Mouse (Mus musculus): Measurements from ENCODE around the gene Ccdc81. TPM values are rescaled to one million over a fixed set of nuclear protein-coding genes. Genes with fewer than 3 reads are reported as not detected.
A peak's percentile ranks its signal among the peaks of the same experiment; 100 is the strongest.

Ccdc81 gene
- polyA plus RNA-seq, 1 experiment from 2014 or later: 0.13 TPM

DNA sequence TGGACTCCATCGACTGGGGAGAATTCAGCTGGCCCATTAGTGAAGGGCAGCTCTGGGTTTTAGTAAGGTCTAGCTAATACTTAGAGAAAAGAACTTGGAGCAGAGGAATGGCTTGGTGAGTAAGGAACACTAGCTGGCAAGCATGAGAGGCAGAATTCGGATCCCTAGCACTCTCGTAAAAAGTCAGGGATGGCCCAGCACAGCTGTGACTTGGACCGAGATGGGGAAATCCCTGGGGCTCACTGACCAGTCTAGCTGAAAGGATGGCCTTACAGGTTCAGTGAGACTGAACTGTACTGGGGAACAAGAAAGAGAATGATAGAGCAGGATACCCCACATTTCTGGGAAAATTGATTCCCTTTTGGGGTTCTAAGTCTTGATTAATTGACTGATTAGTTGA, 6.3 kb upstream of the Ccdc81 start:
- no peaks in the 10 kb centered on the region for H3K9me3 ChIP-seq
- no peaks in the 10 kb centered on the region for H3K36me3 ChIP-seq
- peaks cover 13% of the 10 kb centered on the region for H3K4me1 ChIP-seq
- no peak for ATAC-seq (ENCODE audit: low FRiP score, low read depth)
- H3K27ac ChIP-seq: no peak overlapping the region
- peak overlapping the region; percentile 48 for H3K4me2 ChIP-seq (replicated peaks)
- no peak overlapping the region for H3K9ac ChIP-seq
- no peak overlapping the region; the same call in 1 of the 2 replicates for H3K4me3 ChIP-seq
- H3K27me3 ChIP-seq: no peaks in the 10 kb centered on the region
- 46% methylated on average over 4 of the region's 4 CpGs for WGBS

DNA sequence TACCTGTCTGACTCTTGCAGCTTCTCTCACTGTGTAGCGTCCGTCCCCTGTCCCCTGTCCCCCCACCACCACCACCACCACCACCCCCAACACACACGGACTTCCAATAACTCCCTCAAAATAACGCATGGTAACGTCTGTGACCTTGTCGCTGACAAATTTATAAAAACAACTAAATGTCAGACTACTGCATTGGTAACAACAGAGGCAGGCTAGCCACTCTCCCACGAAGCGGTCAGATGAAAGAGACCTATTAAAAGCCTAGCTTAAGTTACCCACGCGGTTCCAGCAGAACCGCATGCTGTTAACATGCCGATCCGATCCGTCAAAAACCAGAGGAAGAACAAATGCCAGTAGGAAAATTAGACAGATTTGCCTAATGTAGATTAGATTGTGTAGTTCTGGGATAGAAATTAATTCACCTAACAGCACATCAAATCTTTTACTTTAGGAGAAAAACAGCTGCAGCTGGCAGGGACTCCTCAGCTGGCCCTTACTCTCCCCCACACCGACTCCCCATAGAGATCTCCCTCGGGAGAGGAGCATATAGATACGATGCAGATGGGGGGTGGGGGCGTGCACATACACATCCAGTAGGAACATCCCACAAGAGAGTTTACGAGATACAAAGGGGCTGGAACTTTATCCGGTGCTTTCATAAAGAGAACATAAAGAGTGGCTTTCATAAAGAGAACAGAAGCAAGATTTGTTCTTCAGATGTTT, 5.6 kb upstream of the Ccdc81 start:
- ATAC-seq (ENCODE audit: low FRiP score, low read depth): peak; percentile 58; the same call in 1 of the 2 replicates
- Histone ChIP-seq H3K27me3 (no peaks in the 10 kb centered on the region), H3K9me3 (no peaks in the 10 kb centered on the region), H3K4me3 (peak overlapping the region; percentile 17; the same call in 1 of the 2 replicates), H3K4me2 (replicated peaks) (peak overlapping the region; percentile 48), H3K36me3 (no peaks in the 10 kb centered on the region), H3K27ac (no peak overlapping the region), H3K9ac (no peak overlapping the region), H3K4me1 (peaks cover 13% of the 10 kb centered on the region)
- WGBS: 41% methylated on average over 20 of the region's 20 CpGs

DNA sequence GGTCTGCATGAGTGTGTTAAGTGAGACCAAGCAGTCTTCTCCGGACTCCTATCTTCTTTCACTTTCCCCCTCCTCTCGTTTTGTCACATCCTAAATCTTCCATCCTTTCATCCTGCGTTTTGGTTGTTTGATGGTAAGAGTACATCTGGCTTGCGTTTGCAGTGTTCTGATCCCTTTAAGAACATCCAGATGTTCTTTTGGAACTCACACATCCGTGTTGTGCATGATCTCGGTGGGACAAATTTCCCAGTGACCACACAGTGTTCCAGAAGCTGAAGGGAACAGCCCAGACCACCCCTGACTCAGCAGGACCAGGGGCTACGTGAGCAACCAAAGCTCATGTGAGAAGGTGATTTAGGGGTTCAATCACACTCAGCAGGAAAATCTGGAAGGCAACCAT, 5.0 kb upstream of the Ccdc81 start:
- no peak overlapping the region for H3K4me3 ChIP-seq
- H3K4me2 ChIP-seq (replicated peaks): peak overlapping the region; percentile 48
- H3K36me3 ChIP-seq: no peaks in the 10 kb centered on the region
- 11% methylated on average over 7 of the region's 7 CpGs for WGBS
- H3K27ac ChIP-seq: no peak overlapping the region
- no peak overlapping the region for H3K9ac ChIP-seq
- peaks cover 16% of the 10 kb centered on the region for H3K4me1 ChIP-seq
- H3K9me3 ChIP-seq: no peaks in the 10 kb centered on the region
- no peaks in the 10 kb centered on the region for H3K27me3 ChIP-seq
- peak; percentile 71 for ATAC-seq (ENCODE audit: low FRiP score, low read depth)

DNA sequence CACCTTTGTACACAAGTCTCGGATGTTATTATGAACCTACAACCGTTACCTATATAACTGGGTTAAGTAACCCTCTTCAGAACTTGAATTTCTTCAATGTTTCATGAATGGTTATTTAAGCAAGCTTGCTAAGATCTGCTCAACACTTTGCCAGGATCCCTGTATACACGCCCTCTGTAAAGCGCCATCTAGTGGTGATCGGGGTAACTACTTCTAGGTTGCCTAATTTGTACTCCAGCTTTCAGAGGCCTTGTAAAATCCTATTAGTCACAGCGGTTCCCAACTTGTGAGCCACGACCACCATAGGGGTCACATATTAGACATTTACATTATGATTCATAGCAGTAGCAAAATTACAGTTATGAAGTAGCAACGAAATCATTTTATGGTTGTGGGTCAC, 4.5 kb upstream of the Ccdc81 start:
- Histone ChIP-seq H3K36me3 (no peaks in the 10 kb centered on the region), H3K4me3 (no peak overlapping the region), H3K27ac (no peak overlapping the region), H3K4me2 (replicated peaks) (peak overlapping the region; percentile 48), H3K27me3 (no peaks in the 10 kb centered on the region), H3K9me3 (no peaks in the 10 kb centered on the region), H3K4me1 (peaks cover 21% of the 10 kb centered on the region), H3K9ac (no peak overlapping the region)
- 15% methylated on average over 8 of the region's 8 CpGs for WGBS
- ATAC-seq (ENCODE audit: low FRiP score, low read depth): peak; percentile 63; the same call in 1 of the 2 replicates

DNA sequence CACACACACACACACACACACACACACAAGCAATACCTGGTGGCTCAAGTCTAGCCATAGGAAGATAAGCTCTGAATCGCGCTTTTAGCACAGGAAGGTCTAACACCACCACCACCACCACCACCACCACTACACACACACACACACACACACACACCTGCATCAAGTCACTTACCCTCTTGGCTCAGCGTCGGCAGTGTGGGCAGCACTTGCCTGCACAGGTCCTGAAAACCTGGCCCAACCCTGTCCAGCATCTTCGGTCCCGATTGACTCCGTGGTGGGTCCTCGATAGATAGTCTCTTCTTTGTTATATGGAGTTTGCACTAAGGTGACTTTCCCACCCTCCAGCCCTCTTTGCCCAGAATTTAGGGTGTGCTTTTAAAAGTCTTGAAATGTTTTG, 422 bp downstream of the Ccdc81 start:
- Histone ChIP-seq H3K4me1 (peaks cover 8% of the 10 kb centered on the region), H3K4me3 (no peak overlapping the region), H3K36me3 (no peaks in the 10 kb centered on the region), H3K27me3 (no peaks in the 10 kb centered on the region), H3K9ac (no peak overlapping the region), H3K9me3 (no peaks in the 10 kb centered on the region), H3K27ac (no peak overlapping the region), H3K4me2 (replicated peaks) (peak overlapping the region; percentile 36)
- ATAC-seq (ENCODE audit: low FRiP score, low read depth): no peak
- WGBS: 88% methylated on average over 8 of the region's 8 CpGs

DNA sequence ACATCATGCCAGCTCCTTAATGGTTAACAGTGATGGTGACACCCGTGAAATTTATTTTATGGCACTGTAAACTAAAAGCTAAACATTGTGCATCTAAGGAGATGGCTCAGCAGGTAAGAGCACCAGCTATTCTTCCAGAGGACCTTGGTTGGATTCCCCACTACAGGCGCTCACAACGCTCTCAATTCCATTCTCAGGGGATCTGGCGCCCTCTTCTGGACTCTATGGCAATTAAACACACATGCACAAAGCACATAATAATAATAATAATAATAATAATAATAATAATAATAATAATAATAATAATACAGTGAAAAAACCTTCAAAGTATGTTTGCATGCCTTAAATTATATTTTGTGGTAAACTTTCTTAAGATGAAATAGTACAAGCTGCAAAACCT, 11.6 kb downstream of the Ccdc81 start:
- H3K4me1 ChIP-seq: peaks cover 12% of the 10 kb centered on the region
- no peaks in the 10 kb centered on the region for H3K36me3 ChIP-seq
- WGBS: 27% methylated on average over 4 of the region's 4 CpGs
- H3K9me3 ChIP-seq: no peaks in the 10 kb centered on the region
- H3K4me3 ChIP-seq: no peak overlapping the region
- H3K27me3 ChIP-seq: 0 out of 2 replicates have a peak, but pooled peaks cover 2% of the 10 kb centered on the region
- no peak overlapping the region for H3K27ac ChIP-seq
- peak overlapping the region; percentile 43 for H3K4me2 ChIP-seq (replicated peaks)
- ATAC-seq (ENCODE audit: low FRiP score, low read depth): no peak
- no peak overlapping the region for H3K9ac ChIP-seq

DNA sequence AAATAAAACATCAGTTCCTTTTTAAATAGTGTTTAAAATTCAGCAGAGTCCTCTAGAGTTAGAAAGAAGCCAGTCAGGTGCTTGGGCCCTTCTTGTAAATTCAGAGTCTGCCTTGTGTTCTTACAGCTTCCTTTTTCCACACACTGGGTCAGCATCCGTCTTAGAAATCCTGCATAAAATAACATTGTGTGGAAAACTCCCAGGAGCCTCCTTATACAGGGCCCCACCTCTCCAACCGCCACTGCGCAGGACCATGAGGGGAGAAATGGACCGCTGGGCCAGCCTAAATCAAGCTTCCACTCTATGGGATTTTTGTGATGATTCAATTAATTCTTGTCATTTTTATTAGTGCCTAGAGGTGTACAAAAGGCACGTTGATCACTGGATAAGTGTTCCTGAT, 12.0 kb downstream of the Ccdc81 start:
- Histone ChIP-seq H3K4me3 (no peak overlapping the region), H3K27ac (no peak overlapping the region), H3K4me2 (replicated peaks) (peak overlapping the region; percentile 43), H3K4me1 (peaks cover 12% of the 10 kb centered on the region), H3K27me3 (0 out of 2 replicates have a peak, but pooled peaks cover 2% of the 10 kb centered on the region), H3K9ac (no peak overlapping the region), H3K9me3 (no peaks in the 10 kb centered on the region), H3K36me3 (no peaks in the 10 kb centered on the region)
- WGBS: 46% methylated on average over 5 of the region's 5 CpGs
- peak; percentile 83 for ATAC-seq (ENCODE audit: low FRiP score, low read depth)

DNA sequence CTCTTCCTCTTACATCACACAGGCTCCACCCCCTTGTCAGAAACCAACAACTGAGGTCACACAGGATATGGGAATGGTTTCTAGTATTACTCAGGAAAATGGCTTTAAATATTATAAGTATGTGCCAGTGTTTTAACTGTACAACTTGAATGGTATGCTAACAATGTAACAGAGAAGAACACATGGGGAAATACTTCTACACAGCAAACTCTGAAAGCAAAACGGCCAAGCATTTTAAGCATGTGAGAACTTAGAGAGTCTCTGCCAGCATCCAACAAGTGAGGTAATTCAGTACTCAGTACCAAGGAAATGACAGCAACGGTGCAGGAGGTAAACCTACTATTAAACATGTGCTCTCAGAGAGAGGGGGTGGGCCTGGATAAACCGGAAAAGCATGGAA, 18.9 kb downstream of the Ccdc81 start:
- Histone ChIP-seq H3K9me3 (no peaks in the 10 kb centered on the region), H3K27ac (no peak overlapping the region), H3K4me3 (no peak overlapping the region), H3K36me3 (no peaks in the 10 kb centered on the region), H3K9ac (no peak overlapping the region), H3K4me1 (peaks cover 7% of the 10 kb centered on the region; the same call in 1 of the 2 replicates), H3K4me2 (replicated peaks) (no peak overlapping the region), H3K27me3 (no peaks in the 10 kb centered on the region)
- WGBS: 22% methylated on average over 3 of the region's 3 CpGs
- ATAC-seq (ENCODE audit: low FRiP score, low read depth): peak; percentile 59

DNA sequence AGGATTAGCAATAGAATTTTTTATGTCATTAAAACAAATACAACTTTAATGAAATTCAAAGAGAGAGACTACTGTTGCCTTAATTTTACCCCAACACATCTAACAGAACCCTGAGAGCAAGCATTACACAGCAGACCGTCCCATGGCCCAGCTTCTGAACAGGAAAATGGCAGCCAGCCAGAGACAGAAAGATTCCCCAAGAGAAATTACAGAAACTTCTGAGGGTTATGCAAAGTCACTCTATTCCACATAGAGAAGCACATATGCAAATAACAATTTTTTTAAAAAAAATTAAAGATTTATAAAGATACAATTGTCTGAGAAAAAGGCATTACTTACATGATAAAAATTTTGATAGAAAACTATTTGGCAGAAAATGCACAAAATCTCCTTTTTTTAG, 23.7 kb downstream of the Ccdc81 start:
- WGBS: 34% methylated on average over 1 of the region's 1 CpGs
- ATAC-seq (ENCODE audit: low FRiP score, low read depth): no peak

DNA sequence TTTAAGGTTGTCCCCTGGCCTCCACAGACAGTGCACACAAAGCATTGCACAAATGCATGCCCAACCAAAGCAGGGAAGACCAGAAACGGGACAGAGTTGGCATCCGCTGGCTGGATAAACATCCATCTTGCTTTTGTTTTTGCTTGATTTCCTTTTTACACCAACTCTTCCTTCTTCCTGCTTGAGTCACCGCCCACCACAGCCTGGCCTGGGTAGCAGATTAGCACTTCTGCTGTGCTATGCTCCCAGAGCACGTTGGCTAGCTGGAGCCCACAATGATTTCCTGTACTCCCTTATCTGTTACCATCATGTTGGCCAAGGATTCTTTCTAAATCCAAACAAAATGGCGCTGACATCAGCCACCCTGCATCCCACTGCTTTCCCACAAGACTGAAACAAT, 36.2 kb downstream of the Ccdc81 start:
- Histone ChIP-seq H3K4me1 (0 out of 2 replicates have a peak, but pooled peaks cover 3% of the 10 kb centered on the region), H3K9me3 (no peaks in the 10 kb centered on the region), H3K36me3 (no peaks in the 10 kb centered on the region), H3K27ac (no peak overlapping the region), H3K4me2 (replicated peaks) (no peak overlapping the region), H3K27me3 (no peaks in the 10 kb centered on the region), H3K9ac (no peak overlapping the region), H3K4me3 (no peak overlapping the region)
- ATAC-seq (ENCODE audit: low FRiP score, low read depth): no peak
- 85% methylated on average over 5 of the region's 5 CpGs for WGBS

More for the DNA sequence above, 23.7 kb downstream of the Ccdc81 start:
- H3K9me3 ChIP-seq: no peaks in the 10 kb centered on the region
- H3K9ac ChIP-seq: no peak overlapping the region
- H3K4me1 ChIP-seq: peaks cover 6% of the 10 kb centered on the region; the same call in 1 of the 2 replicates
- H3K27ac ChIP-seq: no peak overlapping the region
- H3K36me3 ChIP-seq: no peaks in the 10 kb centered on the region
- H3K27me3 ChIP-seq: no peaks in the 10 kb centered on the region
- H3K4me2 ChIP-seq (replicated peaks): no peak overlapping the region
- H3K4me3 ChIP-seq: no peak overlapping the region

DNA sequence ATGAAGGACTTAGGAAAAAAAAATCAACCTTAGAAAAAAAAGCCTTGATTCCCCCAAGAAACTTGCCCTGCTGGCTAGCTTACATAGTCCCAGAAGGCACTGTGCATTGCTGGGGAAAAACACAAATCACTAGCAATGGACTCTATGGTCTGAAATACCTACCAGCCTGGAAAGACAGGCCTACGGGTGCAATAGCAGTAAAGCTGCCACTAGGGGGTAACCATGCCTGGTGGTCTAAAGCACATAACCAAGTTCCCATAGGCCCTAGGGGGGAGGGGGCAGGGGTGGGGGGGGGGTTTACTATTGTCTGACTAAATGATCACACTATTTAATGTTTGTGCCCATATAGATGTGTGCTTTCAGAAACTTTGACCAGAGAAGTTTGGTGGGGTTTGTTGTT, 38.7 kb downstream of the Ccdc81 start:
- Histone ChIP-seq H3K4me3 (no peak overlapping the region), H3K27me3 (no peaks in the 10 kb centered on the region), H3K9me3 (no peaks in the 10 kb centered on the region), H3K9ac (no peak overlapping the region), H3K36me3 (no peaks in the 10 kb centered on the region), H3K4me1 (0 out of 2 replicates have a peak, but pooled peaks cover 3% of the 10 kb centered on the region), H3K4me2 (replicated peaks) (no peak overlapping the region), H3K27ac (no peak overlapping the region)
- 100% methylated on average over 1 of the region's 1 CpGs for WGBS
- no peak for ATAC-seq (ENCODE audit: low FRiP score, low read depth)

DNA sequence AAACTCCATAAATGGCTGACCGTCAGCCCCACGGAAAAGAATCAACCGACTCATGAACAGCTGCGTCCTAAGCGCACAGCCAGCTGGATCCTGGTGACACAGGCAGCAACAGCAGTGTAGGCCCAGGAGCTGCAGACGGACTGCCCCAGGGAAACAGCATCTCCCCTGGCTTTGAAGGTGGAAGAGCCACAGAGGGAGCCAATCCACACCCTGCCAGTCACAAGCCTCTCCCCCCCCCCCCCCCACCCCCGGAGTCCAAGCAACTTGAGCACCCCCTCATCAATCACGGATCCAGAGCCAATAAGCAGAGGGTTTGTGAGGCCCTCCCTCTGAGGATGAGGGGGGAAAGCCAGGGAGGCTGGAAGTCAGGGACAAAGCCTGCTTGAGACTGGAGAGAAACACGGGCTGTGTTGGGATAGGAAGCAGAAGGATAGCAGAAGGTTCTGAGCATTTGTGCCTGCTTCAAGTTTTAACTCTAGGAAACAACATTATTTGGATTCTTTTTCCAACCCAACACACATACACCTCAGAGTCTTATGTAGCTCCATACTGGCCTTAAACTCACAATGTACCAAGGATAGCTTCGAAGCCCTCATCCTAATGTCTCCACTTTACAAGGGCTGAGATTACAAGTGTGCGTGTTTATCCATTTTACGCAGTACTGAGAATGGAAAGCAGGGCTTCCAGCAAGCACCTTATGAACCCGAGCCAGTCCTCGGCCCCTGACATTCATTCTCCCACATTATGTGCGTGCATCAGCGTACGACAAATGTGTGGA, 46.8 kb downstream of the Ccdc81 start:
- H3K4me2 ChIP-seq (replicated peaks): peak overlapping the region; percentile 36

More for the DNA sequence above, 46.8 kb downstream of the Ccdc81 start:
- Histone ChIP-seq H3K9ac (no peak overlapping the region; the same call in 1 of the 2 replicates), H3K9me3 (no peaks in the 10 kb centered on the region), H3K27me3 (no peaks in the 10 kb centered on the region), H3K4me1 (peaks cover 14% of the 10 kb centered on the region), H3K27ac (no peak overlapping the region), H3K36me3 (no peaks in the 10 kb centered on the region), H3K4me3 (no peak overlapping the region)
- peak; percentile 92 for ATAC-seq (ENCODE audit: low FRiP score, low read depth)
- WGBS: 42% methylated on average over 17 of the region's 17 CpGs

Data from limb, embryonic 13.5 days (tissue).